Mouse (Mus musculus): ENCODE data around the gene Glis2. TPM values are rescaled to one million over a fixed set of nuclear protein-coding genes. Genes with fewer than 3 reads are reported as not detected.

The Glis2 gene
- polyA plus RNA-seq, 1 experiment from 2014 or later, result 29.2 TPM

DNA sequence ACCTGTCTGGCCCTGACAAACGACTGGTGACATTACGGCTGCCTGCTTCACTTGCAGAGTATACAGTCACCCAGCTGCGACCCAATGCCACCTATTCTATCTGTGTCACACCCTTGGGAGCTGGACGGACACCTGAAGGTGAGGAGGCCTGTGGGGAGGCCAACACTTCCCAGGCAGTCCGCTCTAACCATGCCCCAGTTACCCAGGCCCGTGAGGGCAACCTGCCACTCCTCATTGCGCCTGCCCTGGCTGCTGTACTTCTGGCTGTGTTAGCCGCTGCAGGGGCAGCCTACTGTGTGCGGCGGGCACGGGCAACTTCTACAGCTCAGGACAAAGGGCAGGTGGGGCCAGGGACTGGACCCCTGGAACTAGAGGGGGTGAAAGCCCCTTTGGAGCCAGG lies 55.2 kb downstream of the Glis2 start:
- Histone ChIP-seq H3K27me3 (ENCODE audit: insufficient read depth, low read length) (no peaks in the 10 kb centered on the region), H3K27ac (ENCODE audit: low read depth) (no peak overlapping the region), H3K4me1 (ENCODE audit: insufficient read depth) (peaks cover 10% of the 10 kb centered on the region), H3K4me2 (no peak overlapping the region), H3K9ac (no peak overlapping the region), H3K36me3 (ENCODE audit: insufficient read depth) (peaks cover 63% of the 10 kb centered on the region), H3K9me3 (ENCODE audit: low read depth, low read length) (no peaks in the 10 kb centered on the region), H3K4me3 (ENCODE audit: low read depth, low read length) (no peak overlapping the region)
- WGBS, result 92% methylated on average over 11 of the region's 11 CpGs
- TF ChIP-seq CTCF (IDR thresholded peaks at IDR 0.05; ENCODE audit: low read depth), result no peak
- DNase-seq, result no peak
- no peak for ATAC-seq (ENCODE audit: insufficient read depth)

DNA sequence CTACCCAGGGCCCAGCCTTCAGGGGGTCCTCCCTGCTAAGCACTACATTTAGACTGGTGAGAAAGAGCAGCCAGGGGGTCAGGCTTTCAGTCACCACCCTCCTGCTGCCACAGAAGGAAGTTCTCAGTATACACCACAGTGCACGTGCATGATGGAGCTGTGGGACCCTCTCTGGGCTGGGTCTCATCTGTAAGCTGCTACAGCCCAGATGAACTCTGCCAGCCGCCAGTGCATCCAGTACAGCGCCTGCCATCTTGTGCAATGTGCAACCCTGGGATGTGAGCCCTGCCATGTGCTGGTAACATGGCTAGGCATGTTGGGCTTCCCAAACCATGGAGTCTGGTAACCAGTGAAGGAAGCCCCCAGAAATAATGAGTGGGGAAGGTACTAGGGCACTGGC lies 55.6 kb downstream of the Glis2 start:
- Histone ChIP-seq H3K36me3 (ENCODE audit: insufficient read depth) (peaks cover 65% of the 10 kb centered on the region), H3K9me3 (ENCODE audit: low read depth, low read length) (no peaks in the 10 kb centered on the region), H3K4me3 (ENCODE audit: low read depth, low read length) (no peak overlapping the region), H3K9ac (no peak overlapping the region), H3K4me1 (ENCODE audit: insufficient read depth) (peaks cover 10% of the 10 kb centered on the region; the same call in 1 of the 2 replicates), H3K27me3 (ENCODE audit: insufficient read depth, low read length) (no peaks in the 10 kb centered on the region), H3K27ac (ENCODE audit: low read depth) (no peak overlapping the region), H3K4me2 (no peak overlapping the region)
- no peak for TF ChIP-seq CTCF (IDR thresholded peaks at IDR 0.05; ENCODE audit: low read depth)
- 77% methylated on average over 3 of the region's 3 CpGs for WGBS
- ATAC-seq (ENCODE audit: insufficient read depth), result no peak
- DNase-seq, result no peak

DNA sequence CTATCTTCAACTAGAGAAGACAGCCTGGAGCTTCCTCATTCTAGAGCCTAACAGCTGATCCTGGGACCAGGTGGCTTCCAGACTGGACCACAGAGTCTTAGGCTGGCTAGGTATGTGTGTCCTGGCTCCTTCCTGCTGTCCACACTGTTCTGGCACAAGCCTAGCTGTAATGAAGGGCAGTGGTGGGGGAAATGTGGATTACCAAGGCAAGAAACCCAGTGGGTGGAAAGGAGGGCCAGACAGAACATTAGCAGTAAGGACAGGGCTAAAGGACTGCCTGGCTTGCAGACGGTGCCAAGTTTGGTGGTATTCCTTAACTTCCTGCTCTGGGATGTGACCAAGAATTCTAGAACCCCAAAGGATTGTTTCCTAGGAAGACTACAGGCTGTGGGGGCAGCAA lies 56.6 kb downstream of the Glis2 start:
- Histone ChIP-seq H3K27me3 (ENCODE audit: insufficient read depth, low read length) (no peaks in the 10 kb centered on the region), H3K36me3 (ENCODE audit: insufficient read depth) (peaks cover 62% of the 10 kb centered on the region), H3K4me3 (ENCODE audit: low read depth, low read length) (no peak overlapping the region), H3K9ac (no peak overlapping the region), H3K4me2 (no peak overlapping the region), H3K9me3 (ENCODE audit: low read depth, low read length) (no peaks in the 10 kb centered on the region), H3K27ac (ENCODE audit: low read depth) (peak overlapping the region; percentile 65), H3K4me1 (ENCODE audit: insufficient read depth) (peaks cover 15% of the 10 kb centered on the region)
- no peak for TF ChIP-seq CTCF (IDR thresholded peaks at IDR 0.05; ENCODE audit: low read depth)
- no peak for DNase-seq
- WGBS, result 80% methylated on average over 1 of the region's 1 CpGs
- ATAC-seq (ENCODE audit: insufficient read depth), result no peak

DNA sequence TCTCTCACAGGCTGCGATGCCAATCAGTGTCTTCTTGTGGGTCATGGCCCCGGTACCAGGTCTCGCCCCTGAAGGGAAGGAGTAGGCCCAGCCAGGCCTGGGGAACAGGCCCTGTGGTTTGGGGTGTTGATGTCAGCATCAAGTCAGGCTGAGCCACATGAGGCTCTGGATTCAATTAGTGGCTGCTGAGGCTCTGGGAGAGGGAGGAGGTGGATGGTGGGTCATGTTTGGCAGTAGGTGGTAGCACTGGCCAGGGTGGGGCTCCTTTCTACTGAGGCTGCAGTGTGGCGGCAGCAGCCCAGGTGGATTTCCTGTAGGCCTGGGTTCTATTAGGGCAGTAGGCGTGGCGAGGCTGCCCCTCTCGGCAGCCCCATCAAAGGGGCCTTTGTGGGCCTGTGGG lies 57.1 kb downstream of the Glis2 start:
- H3K36me3 ChIP-seq (ENCODE audit: insufficient read depth), result peaks cover 62% of the 10 kb centered on the region
- peak; percentile 51; the same call in 1 of the 2 replicates for ATAC-seq (ENCODE audit: insufficient read depth)
- no peak overlapping the region for H3K9ac ChIP-seq
- peak; percentile 32 for DNase-seq
- H3K4me1 ChIP-seq (ENCODE audit: insufficient read depth), result peaks cover 20% of the 10 kb centered on the region
- no peaks in the 10 kb centered on the region for H3K27me3 ChIP-seq (ENCODE audit: insufficient read depth, low read length)
- H3K9me3 ChIP-seq (ENCODE audit: low read depth, low read length), result no peaks in the 10 kb centered on the region
- no peak overlapping the region for H3K4me3 ChIP-seq (ENCODE audit: low read depth, low read length)
- TF ChIP-seq CTCF (IDR thresholded peaks at IDR 0.05; ENCODE audit: low read depth), result no peak
- H3K4me2 ChIP-seq, result no peak overlapping the region
- 63% methylated on average over 7 of the region's 7 CpGs for WGBS
- H3K27ac ChIP-seq (ENCODE audit: low read depth), result peak overlapping the region; percentile 65

DNA sequence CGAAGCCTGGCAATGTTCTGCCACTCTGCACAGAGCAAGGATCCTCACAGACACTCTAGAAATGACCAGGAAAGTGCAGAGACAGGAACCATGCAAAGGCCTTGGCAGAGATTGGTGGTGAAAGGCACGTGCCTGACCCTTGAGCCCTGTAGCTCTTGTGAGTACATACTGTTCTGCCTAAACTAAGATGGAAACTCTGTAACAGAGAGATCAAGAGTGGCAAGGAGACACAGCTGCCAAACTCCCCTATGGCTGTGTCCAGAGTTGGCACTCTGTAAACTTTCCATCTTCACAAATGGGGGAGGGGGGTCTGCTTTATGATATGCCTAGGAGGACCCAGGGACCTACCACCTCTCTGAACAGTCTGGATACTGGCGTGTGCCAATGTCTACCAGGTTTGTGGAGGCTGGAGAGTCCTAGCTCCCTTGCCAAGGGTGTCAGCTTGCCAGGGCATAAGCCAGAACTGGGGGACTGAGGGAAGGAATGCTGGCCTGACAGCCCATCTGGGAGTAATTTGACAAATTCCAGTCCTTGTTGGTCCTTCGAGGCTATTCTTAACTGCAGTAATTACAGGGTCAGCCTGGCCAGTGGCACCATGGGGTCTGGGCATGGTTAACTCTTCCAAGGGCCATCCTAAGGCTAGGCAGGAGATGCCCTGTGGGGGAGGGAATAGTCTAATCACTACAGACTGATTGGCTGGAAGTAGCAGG lies 58.3 kb downstream of the Glis2 start:
- Histone ChIP-seq H3K9ac (no peak overlapping the region), H3K4me3 (ENCODE audit: low read depth, low read length) (no peak overlapping the region), H3K27ac (ENCODE audit: low read depth) (no peak overlapping the region), H3K9me3 (ENCODE audit: low read depth, low read length) (no peaks in the 10 kb centered on the region), H3K4me1 (ENCODE audit: insufficient read depth) (peaks cover 20% of the 10 kb centered on the region), H3K36me3 (ENCODE audit: insufficient read depth) (peaks cover 62% of the 10 kb centered on the region), H3K4me2 (no peak overlapping the region), H3K27me3 (ENCODE audit: insufficient read depth, low read length) (no peaks in the 10 kb centered on the region)
- TF ChIP-seq CTCF (IDR thresholded peaks at IDR 0.05; ENCODE audit: low read depth), result no peak
- DNase-seq (no peak), ATAC-seq (ENCODE audit: insufficient read depth) (no peak)
- 73% methylated on average over 4 of the region's 4 CpGs for WGBS

DNA sequence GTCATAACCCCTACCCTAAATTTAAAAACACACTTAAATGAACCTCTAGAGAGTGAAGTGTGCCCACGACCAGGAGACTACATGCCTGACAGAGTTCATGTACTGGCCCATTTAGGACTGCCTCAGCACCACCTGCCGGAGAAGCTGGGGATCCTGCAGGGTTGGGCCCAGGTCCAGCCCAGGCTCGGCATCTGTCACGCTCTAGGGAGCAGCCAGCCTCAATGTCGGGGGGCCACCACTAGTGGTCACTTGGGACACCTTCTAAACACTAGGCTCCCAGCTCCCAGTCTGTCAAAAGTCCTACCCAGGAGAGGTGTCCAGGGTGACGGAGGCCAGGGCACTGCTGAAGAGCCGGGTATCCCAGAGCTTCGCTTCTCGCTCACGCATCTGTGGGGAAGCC lies 60.2 kb downstream of the Glis2 start:
- no peaks in the 10 kb centered on the region for H3K9me3 ChIP-seq (ENCODE audit: low read depth, low read length)
- H3K36me3 ChIP-seq (ENCODE audit: insufficient read depth), result peaks cover 44% of the 10 kb centered on the region
- 74% methylated on average over 10 of the region's 10 CpGs for WGBS
- no peak overlapping the region; the same call in 1 of the 2 replicates for H3K27ac ChIP-seq (ENCODE audit: low read depth)
- ATAC-seq (ENCODE audit: insufficient read depth) (no peak), DNase-seq (no peak)
- H3K27me3 ChIP-seq (ENCODE audit: insufficient read depth, low read length), result no peaks in the 10 kb centered on the region
- peak; percentile 18 for TF ChIP-seq CTCF (IDR thresholded peaks at IDR 0.05; ENCODE audit: low read depth)
- H3K4me2 ChIP-seq, result no peak overlapping the region
- H3K4me1 ChIP-seq (ENCODE audit: insufficient read depth), result peaks cover 26% of the 10 kb centered on the region
- H3K4me3 ChIP-seq (ENCODE audit: low read depth, low read length), result no peak overlapping the region
- no peak overlapping the region for H3K9ac ChIP-seq

DNA sequence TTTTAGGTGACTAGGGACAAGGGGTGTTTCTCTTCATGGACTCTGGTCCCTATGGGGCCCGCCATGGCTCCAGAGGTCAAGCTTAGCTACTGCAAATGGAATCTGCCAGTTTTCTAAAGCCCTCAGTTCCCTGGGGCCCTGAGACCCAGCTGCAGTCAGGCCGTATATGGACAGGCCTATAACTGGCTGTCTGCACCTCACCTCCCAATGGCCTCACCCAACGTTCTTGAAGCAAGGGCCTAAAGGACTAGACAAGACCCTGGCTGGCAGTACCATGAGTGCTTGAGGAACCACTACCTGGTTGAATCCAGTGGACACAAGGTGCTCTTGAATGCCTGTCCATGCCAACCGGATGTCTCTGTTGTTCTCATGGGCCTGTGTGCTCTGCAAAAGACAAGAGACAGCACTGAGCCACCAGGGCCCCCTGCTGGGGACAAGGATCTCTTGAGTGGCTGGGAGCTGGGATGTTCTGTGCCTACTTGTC lies 60.8 kb downstream of the Glis2 start:
- H3K9me3 ChIP-seq (ENCODE audit: low read depth, low read length), result no peaks in the 10 kb centered on the region
- TF ChIP-seq CTCF (IDR thresholded peaks at IDR 0.05; ENCODE audit: low read depth), result peak; percentile 58
- ATAC-seq (ENCODE audit: insufficient read depth) (no peak), DNase-seq (peak; percentile 68)
- peaks cover 38% of the 10 kb centered on the region for H3K36me3 ChIP-seq (ENCODE audit: insufficient read depth)
- H3K4me3 ChIP-seq (ENCODE audit: low read depth, low read length), result no peak overlapping the region
- H3K27ac ChIP-seq (ENCODE audit: low read depth), result peak overlapping the region; percentile 66; the same call in 1 of the 2 replicates
- H3K27me3 ChIP-seq (ENCODE audit: insufficient read depth, low read length), result no peaks in the 10 kb centered on the region
- H3K4me2 ChIP-seq, result no peak overlapping the region
- 65% methylated on average over 4 of the region's 4 CpGs for WGBS
- no peak overlapping the region for H3K9ac ChIP-seq
- peaks cover 26% of the 10 kb centered on the region for H3K4me1 ChIP-seq (ENCODE audit: insufficient read depth)

Measured in lung, embryonic 14.5 days (tissue).